Mouse (Mus musculus) frontal cortex, postnatal 14 days (tissue): Measurements from ENCODE around the gene Mtmr3.
"Not testable (repeated sequence)": the region's sequence is repeated elsewhere in the genome, so short reads cannot be mapped to it uniquely, and the experiment has no call there.

Experiments
- DNase-seq, 2 experiments: peaks; one replicate each; pipeline ENCODE4 v3.0.0; 2022; ENCODE audit warnings: low spot score in 2 of 2

Mtmr3 gene

DNA sequence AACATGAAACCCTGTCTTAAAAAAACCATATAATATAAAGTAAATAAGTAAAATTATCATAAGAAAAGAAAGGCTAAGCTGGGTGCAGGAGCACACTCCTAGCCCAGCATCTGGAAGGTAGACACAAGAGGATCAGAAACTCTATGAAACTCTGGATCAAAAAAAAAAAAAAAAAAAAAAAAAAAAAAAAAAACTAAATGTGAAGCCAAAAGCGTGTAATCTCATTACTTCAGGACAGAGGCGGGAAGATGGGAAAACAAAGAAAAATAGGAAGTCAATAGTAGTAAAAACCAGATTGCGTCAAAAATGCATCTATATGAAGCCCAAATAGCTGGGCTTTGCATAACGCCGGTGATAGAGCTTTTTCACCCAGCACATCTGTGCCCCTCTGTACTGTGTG lies 7.2 kb upstream of the Mtmr3 start:
- no peak for DNase-seq

DNA sequence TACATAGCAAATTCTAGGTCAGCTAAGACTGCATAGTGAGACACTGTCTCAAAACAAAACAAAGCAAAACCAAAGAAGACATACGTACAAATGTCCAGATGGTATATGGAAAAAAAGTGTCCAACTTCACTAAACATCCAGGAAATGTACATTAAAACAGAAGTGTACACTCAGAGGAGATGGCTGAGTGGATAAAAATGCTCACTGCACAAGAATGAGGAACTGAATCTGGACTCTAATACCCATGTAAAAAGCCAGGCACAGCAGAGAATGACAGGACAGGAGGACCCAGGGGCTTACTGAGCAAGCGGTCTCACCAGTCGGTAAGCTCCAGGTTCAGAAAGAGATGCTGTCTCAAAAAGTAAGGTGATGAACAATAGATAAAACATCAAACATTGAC lies 5.3 kb upstream of the Mtmr3 start:
- no peak for DNase-seq

DNA sequence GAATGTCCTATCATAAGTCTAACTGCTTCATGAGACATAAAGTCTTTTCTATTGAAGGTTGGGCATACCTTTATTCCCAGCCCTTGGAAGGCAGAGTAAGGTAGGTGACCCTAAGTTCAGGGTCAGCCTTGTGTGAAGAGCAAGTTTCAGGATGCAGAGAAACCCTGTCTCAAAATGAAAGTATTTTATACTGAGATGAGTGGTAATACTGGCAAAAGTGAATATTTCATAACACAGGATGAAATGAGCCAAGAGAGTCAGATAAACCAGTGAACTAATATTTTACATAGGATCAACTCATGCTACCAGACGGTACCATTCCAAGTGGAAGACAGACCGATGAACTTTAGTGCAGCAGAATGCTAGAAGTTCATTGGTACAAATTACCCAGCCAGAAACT lies 3.7 kb upstream of the Mtmr3 start:
- no peak for DNase-seq

- peak in 1 of 2 experiments; percentile 10 for DNase-seq
Measured at GRCm38 (mm10) chr11:4593849-4594607, 635 bp downstream of the Mtmr3 start.

DNA sequence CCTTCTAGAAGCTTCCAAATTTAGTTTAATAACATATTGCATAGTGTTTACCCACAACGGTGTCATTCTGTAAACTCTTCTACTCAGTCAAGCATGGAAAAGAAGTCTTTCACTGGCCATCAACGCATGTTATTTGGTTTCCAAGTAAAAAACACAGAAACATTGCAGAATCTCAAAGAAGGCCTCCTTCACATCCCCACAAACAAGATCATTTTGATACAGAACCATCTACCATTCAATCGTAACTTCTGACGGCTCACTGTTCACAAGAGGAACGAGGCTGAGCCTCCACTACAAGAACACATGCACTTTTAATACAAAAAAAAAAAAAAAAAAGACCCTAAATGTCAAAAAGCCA lies 1.2 kb downstream of the Mtmr3 start:
- DNase-seq = no peak

GRCm38 (mm10) chr11:4591811-4592210 lies 2.9 kb downstream of the Mtmr3 start:
- no peak for DNase-seq

DNA sequence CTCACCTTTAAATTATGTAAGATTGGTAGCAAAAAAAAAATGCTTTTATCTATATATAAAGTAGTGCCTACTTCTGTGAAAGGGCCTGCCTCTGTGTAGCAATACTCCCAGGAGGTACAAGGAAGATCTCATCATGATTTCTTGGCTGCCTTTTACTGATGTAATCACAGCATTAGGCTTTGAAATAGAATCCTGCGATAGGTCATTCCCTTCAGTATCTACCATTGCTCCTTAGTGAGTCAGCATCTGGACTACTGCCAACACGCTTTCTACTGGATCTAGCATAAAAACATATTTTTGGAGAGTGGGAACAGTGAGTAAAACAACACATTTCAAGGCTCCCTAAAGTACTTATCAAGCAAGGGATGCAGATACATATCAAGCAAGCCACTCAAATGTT lies 16.0 kb downstream of the Mtmr3 start:
- no peak for DNase-seq

DNA sequence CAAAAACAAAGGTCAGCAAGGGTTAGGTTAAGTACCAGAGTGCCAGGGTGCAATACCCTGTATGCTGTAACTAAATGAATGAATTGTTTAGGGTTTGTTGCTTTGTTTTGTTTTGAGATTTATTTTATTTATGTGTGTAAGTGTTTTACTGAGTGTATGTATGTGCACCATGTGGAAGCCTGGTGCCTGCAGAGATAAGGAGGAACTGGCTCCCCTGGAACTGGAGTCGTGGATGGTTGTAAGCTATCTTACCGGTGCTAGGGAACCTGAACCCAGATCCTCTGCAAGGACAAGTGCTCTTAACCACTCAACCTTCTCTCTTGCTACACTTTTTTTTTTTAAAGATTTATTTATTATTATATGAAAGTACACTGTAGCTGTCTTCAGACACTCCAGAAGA lies 17.6 kb downstream of the Mtmr3 start:
- DNase-seq = no peak

DNA sequence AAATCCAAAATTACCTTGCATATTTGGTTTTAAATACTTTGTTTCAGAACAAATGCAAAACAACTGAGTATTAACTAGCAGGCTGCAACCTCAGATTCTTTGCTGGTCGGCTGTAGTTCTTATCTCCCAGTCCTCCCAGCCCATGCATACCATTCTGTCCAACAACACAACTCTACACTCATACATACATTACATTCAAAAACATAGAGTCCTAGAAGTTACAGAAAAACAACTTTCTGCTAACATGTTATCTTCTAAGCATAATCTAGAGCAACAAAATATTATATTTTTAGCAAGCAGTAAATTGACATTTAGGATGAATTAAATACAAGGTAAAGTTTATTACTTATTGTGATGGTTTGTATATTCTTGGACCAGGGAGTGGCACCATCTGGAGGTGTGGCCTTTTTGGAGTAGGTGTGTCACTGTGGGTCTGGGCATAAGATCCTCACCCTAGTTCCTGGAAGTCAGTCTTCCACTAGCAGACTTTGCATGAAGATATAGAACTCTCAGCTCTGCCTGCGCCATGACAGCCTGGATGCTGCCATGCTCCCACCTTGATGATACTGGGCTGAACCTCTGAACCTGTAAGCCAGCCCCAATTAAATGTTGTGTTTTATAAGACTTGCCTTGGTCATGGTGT lies 18.5 kb downstream of the Mtmr3 start:
- DNase-seq = not testable (repeated sequence)

DNA sequence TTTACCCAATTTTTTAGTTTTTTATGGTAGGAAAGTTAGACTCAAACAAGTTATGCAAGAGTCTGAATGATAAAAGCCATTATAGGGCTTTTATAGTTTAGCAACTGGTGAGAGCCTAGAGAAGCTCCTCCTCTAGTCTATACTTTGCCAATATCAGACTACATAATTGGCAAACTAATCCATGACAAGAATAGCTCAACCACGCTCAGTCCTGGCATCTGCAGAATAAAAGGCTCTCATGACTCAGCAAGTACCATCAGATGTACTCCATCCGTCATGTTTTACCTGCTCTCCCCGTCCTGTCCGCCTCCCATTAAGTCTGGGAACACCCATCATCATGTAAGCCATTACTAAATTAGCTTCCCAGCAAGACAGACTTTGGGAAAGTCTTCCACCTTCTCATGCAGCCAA lies 23.2 kb downstream of the Mtmr3 start:
- no peak for DNase-seq

DNA sequence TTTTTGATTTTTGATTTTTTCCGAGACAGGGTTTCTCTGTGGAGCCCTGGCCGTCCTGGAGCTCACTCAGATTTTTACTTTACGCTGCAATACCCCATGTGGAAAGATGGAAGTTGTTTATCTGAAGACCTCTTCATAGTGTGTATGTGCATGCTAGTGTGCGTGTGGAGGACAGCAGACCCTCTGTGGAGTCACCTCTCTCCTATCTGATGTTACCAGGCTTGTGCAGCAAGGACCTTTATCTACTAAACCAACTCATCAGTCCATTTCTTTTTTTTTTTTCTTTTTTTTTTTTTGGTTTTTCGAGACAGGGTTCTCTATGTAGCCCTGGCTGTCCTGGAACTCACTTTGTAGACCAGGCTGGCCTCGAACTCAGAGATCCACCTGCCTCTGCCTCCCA lies 28.3 kb downstream of the Mtmr3 start:
- DNase-seq = no peak

GRCm38 (mm10) chr11:4565545-4565944 lies 29.1 kb downstream of the Mtmr3 start:
- no peak for DNase-seq

DNA sequence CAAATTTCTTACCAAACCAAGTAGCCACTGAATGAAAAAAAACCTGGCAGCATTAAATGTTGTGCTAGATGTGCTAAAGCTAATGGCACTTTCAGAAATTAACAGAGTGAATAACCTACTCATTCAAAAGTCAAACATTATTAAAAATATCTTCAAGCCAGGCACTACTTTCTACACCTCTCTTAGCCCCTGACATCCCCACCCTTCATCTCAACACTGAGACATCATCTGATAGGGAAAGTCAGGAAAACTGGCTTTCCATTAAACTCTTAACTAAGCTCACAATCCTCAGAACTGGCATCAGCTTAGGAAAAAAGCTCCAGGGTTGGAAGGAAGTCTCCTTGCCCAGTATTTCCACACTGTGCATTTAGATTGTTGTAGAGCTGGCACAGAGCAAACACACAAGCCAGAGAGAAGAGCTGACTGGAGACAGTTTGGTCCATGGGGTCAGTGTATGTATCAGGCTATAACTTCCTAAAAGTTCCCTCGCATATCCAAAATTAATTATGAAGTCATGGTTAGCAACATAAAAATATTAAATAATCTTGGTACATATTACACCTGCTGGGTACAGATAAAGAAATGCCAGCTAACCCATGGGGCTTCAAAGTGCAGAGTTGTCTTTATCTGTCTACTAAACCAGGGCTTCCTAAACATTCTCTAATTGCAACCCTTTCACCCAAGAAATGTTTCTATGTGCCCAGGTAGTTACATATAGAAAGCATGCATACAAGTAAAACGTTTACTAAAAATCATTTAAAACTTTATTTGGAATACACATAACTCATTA lies 41.2 kb downstream of the Mtmr3 start:
- no peak for DNase-seq

DNA sequence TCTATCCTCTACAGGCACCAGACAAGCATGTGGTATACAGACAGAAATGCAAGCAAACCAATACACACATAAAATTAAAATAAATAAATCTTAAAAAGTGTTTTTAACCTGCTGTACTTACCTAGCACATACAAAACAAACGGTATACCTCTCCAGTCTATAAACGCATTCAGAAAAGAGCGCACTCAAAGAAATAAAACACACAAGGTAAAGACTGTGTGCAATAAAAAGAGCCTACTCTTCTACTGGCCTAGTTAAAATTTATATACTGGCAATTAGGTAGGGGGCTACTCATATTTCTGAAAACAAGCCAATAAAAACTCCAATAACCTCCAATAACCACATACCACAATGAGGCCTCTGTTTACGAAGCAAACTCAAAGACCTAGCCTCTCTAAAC lies 47.1 kb downstream of the Mtmr3 start:
- DNase-seq = no peak

DNA sequence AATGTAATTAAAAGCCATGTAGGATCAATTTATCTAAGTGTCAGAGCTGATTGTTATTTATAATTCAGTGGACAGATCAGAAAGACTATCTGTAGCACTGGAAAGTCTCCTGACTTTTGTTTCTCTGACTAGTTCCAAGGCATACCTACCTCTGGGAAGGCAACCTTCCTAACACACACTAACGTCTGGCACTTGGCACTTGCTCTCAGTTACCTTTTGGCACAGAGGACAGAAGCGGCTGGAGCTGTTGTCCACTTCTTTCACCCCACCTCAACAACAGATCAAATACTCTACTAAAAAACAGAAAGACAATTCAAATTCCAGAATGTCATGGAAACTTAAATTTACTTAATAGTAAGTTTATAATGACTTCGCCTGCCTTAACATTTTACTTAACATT lies 48.7 kb downstream of the Mtmr3 start:
- DNase-seq = no peak

DNA sequence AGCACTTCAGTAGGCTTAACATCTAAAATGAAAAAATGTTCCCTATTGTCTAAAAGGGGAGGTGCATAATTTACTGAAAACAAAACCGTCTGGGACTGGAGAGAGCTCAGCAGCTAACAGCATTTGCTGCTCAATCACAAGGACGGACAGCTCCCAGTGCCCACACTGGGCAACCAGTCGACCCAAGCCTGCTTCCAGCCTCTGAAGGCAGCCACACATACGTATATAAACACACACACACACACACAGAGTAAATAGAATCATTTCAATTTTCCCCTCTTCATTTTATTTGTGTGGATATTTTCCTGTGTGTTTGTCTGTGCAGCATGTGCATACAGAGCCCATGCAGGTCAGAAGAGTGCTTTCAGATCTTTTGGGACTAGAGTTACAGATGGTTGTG lies 49.3 kb downstream of the Mtmr3 start:
- DNase-seq = no peak

GRCm38 (mm10) chr11:4544627-4544921 lies 50.1 kb downstream of the Mtmr3 start:
- not testable (repeated sequence) for DNase-seq

DNA sequence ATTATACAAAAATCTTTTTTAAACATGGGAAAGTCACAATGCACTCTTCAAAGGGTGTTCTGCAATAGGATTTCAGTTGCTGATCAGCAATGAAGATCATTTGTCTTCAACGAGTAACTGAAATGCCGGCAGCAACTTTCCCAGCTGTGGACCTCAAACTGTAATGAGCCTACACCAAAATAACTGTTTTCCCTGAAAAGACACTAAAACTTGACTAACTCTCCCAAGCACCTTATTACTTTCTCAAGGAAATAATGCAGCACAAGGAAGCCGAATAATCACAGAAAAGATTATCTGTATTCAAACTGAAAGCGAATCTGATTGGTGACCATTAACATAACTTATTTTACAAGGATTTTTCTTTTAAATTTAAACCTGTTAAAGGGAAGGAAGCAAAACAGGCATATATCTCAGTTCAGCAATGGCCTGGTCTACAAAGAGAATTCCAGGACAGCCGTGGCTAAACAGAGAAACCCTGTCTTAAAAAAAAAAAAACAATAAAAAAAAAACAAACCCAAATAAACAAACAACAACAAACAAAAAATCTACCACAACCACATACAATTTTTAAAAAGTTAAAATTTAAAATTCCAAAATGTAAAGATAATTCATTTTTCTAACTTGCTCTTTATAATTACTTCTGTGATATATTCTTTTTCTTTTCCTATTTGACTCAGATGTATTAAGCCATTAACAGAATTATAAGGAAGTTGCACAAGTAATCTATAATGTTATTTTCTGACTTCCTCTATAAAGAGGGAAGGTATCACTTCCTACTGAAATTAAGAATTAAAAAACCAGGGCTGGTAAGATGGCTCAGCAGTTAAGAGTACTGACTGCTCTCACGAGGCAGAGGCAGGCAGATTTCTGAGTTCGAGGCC lies 50.7 kb downstream of the Mtmr3 start:
- DNase-seq = no peak

DNA sequence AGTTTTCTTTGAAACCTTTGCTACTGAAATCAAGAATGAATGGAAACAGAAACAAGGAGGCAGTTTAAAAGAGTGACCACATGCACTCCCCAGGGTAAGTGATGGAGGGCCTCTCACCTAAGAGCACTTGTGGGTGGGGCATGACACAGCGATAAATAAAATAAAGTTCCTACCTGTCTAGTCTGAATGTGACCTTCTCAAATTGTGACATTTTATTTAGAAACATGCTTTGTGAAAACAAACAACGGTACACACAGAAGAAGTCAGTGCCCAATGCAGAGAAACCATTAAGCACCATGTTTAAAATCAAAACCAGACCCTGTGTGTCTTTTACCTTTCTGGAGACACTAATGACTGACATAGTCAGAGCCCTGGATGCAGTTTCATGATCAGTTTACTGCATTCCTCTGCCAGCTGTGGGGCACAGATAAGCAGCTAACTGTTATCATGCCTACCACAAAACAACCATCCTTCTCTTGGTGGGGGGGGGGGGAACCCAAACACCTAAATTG lies 51.6 kb downstream of the Mtmr3 start:
- DNase-seq = no peak

GRCm38 (mm10) chr11:4536645-4537044 lies 58.0 kb downstream of the Mtmr3 start:
- no peak for DNase-seq

- DNase-seq = no peak
Measured at GRCm38 (mm10) chr11:4527132-4527531, 67.5 kb downstream of the Mtmr3 start.

- no peak for DNase-seq
Measured at GRCm38 (mm10) chr11:4522142-4522664, 72.5 kb downstream of the Mtmr3 start.
